Mouse (Mus musculus): ENCODE results near the gene Setd3. TPM values are rescaled to one million over a fixed set of nuclear protein-coding genes. Genes with fewer than 3 reads are reported as not detected.

Gene Setd3
- polyA plus RNA-seq, 1 experiment from 2014 or later: 90.8 TPM

DNA sequence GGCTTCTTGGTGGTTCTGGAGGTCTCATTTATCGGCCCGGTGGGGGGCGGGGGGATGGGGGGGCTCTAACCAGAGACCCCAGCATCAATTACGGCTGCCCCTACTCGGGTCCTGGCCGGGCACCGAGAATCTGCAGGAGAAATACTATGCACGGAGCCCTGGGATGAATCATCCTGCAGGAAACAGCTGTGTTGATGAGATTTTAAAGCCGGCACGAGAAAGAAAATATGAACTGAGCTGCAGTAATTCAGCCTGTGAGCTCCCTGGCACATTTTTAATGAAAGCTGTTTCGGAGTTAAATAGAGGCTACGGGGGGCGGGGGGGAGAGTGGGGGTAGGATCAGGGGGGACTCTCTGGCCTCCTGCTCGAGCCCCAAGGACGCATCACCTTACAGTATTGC, 40.0 kb upstream of the Setd3 start:
- H3K4me2 ChIP-seq (ENCODE audit: low read depth, low read length): no peak overlapping the region
- H3K4me1 ChIP-seq (ENCODE audit: control insufficient read depth, insufficient read depth, low read length): peaks cover 38% of the 10 kb centered on the region
- 46% methylated on average over 15 of the region's 15 CpGs for WGBS

DNA sequence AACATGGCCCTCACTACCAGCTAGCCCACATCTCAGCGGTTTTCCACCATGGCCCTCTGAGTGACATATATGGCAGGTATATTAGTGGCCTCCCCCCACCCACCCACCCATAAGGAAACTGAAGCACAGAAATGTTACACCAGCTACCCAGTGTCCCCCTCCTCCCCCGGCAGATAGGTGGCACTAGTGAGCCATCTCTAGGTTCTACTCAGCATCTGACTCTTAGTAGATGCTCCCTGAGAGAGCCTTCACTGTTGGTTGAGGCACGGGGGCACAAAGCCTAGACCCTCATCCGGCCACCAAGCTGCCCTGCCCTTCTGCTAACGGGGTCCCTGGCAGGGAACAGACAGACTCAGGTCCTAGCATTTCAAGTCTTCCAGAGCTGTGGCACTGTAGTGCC, 38.5 kb upstream of the Setd3 start:
- H3K27me3 ChIP-seq (replicated peaks; ENCODE audit: control insufficient read depth, insufficient read depth, low read length): no peaks in the 10 kb centered on the region
- 72% methylated on average over 5 of the region's 5 CpGs for WGBS
- no peak overlapping the region for H3K27ac ChIP-seq (ENCODE audit: low read length)
- no peaks in the 10 kb centered on the region for H3K36me3 ChIP-seq (ENCODE audit: control insufficient read depth, insufficient read depth, low read length)
- H3K4me2 ChIP-seq (ENCODE audit: low read depth, low read length): no peak overlapping the region
- no peak overlapping the region for H3K9ac ChIP-seq (ENCODE audit: low read depth, low read length)
- no peaks in the 10 kb centered on the region for H3K9me3 ChIP-seq (ENCODE audit: control insufficient read depth, low read length)
- H3K4me3 ChIP-seq (ENCODE audit: low read length): no peak overlapping the region
- no peak for ATAC-seq
- H3K4me1 ChIP-seq (ENCODE audit: control insufficient read depth, insufficient read depth, low read length): peaks cover 39% of the 10 kb centered on the region

More for the DNA sequence above, 40.0 kb upstream of the Setd3 start:
- no peaks in the 10 kb centered on the region for H3K36me3 ChIP-seq (ENCODE audit: control insufficient read depth, insufficient read depth, low read length)
- no peak overlapping the region for H3K4me3 ChIP-seq (ENCODE audit: low read length)
- peak overlapping the region; percentile 44 for H3K27ac ChIP-seq (ENCODE audit: low read length)
- peak overlapping the region; percentile 57 for H3K9ac ChIP-seq (ENCODE audit: low read depth, low read length)
- no peak for ATAC-seq
- no peaks in the 10 kb centered on the region for H3K27me3 ChIP-seq (replicated peaks; ENCODE audit: control insufficient read depth, insufficient read depth, low read length)
- no peaks in the 10 kb centered on the region for H3K9me3 ChIP-seq (ENCODE audit: control insufficient read depth, low read length)

DNA sequence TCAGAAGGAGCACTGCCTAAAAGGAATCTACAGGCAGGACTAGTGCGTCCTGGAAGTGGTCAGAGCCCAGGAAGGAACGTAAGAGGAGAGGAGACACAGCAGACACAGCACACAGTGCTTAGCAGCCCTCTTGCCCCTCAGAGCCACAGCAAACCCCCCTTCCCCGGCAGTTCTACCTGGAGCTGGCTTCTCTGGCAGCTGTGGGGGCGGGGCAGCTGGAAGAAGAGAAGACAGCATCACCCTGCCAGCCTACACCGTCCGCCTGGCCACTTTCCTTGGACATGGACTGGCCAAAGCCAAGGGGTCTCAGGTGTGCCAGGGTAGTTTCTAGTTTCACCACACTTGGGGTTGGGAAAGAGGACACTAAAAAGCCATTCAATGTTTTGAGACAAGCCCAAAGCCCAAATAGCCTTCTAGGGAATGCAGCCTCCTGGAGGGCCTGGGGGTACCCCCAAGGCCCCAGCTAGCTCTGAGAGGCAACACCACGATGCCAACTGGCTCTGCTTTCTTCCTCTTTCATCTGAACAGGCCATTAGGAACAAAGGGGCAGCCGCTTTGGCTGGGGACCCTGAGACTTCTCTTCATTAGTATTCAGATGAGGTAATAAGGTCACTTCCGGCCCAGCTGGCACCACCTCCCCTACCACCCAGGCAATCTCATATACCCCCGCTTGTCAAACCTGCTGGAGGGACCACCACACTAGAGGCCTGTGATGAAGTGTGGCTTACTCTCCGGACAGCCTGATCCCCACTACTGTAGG, 37.7 kb upstream of the Setd3 start:
- H3K4me1 ChIP-seq (ENCODE audit: control insufficient read depth, insufficient read depth, low read length): peaks cover 46% of the 10 kb centered on the region

DNA sequence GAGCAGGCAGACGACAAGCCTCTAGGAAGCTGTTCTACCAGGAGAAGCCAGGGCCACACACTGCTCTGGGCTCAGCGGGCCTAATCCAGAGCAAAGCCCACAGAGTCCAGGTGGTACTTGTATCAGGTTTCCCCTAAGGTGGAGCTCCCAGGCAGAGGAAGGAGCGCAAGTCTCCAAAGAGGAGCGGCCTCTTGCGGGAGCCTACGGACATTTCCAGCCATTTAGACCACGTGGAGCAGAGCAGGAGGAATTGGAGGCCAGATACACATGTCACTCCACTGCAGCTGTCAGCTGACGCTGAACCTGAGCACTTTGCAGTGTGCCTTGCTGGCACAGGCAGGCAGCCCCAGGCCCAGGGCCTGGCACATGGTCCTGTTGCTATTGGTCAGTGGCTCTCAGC, 36.0 kb upstream of the Setd3 start:
- no peak overlapping the region for H3K4me2 ChIP-seq (ENCODE audit: low read depth, low read length)
- H3K9ac ChIP-seq (ENCODE audit: low read depth, low read length): no peak overlapping the region
- ATAC-seq: no peak
- no peak overlapping the region for H3K27ac ChIP-seq (ENCODE audit: low read length)
- H3K4me3 ChIP-seq (ENCODE audit: low read length): no peak overlapping the region
- H3K9me3 ChIP-seq (ENCODE audit: control insufficient read depth, low read length): no peaks in the 10 kb centered on the region
- peaks cover 37% of the 10 kb centered on the region for H3K4me1 ChIP-seq (ENCODE audit: control insufficient read depth, insufficient read depth, low read length)
- no peaks in the 10 kb centered on the region for H3K36me3 ChIP-seq (ENCODE audit: control insufficient read depth, insufficient read depth, low read length)
- no peaks in the 10 kb centered on the region for H3K27me3 ChIP-seq (replicated peaks; ENCODE audit: control insufficient read depth, insufficient read depth, low read length)
- WGBS: 54% methylated on average over 8 of the region's 8 CpGs

More for the DNA sequence above, 37.7 kb upstream of the Setd3 start:
- no peak for ATAC-seq
- Histone ChIP-seq H3K4me2 (ENCODE audit: low read depth, low read length) (no peak overlapping the region), H3K27me3 (replicated peaks; ENCODE audit: control insufficient read depth, insufficient read depth, low read length) (no peaks in the 10 kb centered on the region), H3K27ac (ENCODE audit: low read length) (no peak overlapping the region), H3K36me3 (ENCODE audit: control insufficient read depth, insufficient read depth, low read length) (no peaks in the 10 kb centered on the region), H3K9ac (ENCODE audit: low read depth, low read length) (0 out of 2 replicates have a peak overlapping the region, but pooled peaks have one; percentile 10), H3K9me3 (ENCODE audit: control insufficient read depth, low read length) (no peaks in the 10 kb centered on the region), H3K4me3 (ENCODE audit: low read length) (no peak overlapping the region)
- WGBS: 83% methylated on average over 11 of the region's 11 CpGs

DNA sequence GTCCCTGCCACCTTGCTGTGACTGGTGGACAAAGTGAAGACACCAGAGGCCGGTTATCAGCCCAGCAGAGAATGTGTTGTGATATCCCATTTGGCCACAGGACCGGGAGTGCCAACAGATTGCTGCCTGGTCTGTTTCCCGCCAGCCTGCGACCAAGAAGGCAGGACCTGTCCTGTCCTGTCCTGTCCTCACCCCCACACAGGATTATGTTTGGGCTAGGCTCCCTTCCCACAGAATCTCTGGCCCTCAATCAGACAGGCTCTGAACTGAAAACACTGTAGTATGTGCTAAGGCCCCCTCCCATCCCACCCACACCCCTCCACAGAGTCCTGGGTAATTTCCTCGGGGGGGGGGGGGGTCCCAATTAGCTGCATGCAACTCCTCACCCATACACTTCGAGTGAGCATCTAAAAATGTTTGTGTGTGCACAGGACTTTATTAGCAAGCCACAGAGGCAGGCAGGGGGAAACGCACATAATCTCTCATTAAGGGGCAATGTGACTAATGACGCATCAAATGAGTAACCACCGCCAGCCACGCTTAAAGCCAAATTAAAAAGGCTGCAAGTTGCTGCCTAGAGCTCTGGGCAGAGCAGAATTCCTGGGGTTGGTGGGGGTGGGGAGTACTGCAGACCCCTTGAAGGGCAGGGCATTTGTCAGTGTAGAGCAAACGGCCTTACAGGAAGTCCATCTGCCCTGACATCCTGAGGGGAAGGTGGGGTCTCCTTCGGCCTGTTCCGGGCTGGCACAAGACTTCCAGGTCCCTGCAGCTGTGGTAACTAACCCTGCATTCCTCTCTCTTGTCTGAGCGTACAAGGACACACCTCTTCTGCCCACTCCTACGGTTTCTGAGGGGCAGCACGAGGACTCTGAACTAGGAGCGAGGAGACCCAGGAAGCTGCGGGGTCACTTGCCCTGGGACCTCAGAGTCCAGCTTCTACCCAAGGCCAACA, 34.3 kb upstream of the Setd3 start:
- H3K36me3 ChIP-seq (ENCODE audit: control insufficient read depth, insufficient read depth, low read length): no peaks in the 10 kb centered on the region
- peaks cover 20% of the 10 kb centered on the region for H3K4me1 ChIP-seq (ENCODE audit: control insufficient read depth, insufficient read depth, low read length)
- no peak for ATAC-seq
- H3K4me2 ChIP-seq (ENCODE audit: low read depth, low read length): no peak overlapping the region
- H3K9ac ChIP-seq (ENCODE audit: low read depth, low read length): no peak overlapping the region
- H3K9me3 ChIP-seq (ENCODE audit: control insufficient read depth, low read length): no peaks in the 10 kb centered on the region
- no peak overlapping the region for H3K4me3 ChIP-seq (ENCODE audit: low read length)
- no peak overlapping the region for H3K27ac ChIP-seq (ENCODE audit: low read length)
- H3K27me3 ChIP-seq (replicated peaks; ENCODE audit: control insufficient read depth, insufficient read depth, low read length): no peaks in the 10 kb centered on the region
- WGBS: 58% methylated on average over 18 of the region's 18 CpGs

DNA sequence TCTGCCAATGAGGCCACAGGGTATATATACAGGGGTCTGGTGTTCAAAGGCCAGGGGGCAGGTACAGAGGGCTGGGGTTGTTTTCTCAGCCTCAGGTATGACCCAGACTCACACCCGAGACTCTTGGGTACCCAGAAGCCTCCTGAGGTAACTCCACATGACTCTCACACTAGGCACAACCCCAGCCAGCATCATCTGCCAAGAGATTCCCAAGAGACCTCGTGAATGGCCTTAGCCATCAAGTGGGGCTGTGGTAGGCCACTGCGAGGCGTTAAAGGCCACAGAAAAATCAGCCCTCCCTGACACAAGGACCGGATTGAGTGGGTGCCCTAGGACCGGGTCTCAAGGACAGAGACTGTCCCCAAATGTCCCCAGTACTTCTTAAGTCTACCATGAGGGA, 33.4 kb upstream of the Setd3 start:
- Histone ChIP-seq H3K4me3 (ENCODE audit: low read length) (no peak overlapping the region), H3K9me3 (ENCODE audit: control insufficient read depth, low read length) (no peaks in the 10 kb centered on the region), H3K9ac (ENCODE audit: low read depth, low read length) (no peak overlapping the region), H3K27me3 (replicated peaks; ENCODE audit: control insufficient read depth, insufficient read depth, low read length) (no peaks in the 10 kb centered on the region), H3K4me2 (ENCODE audit: low read depth, low read length) (no peak overlapping the region), H3K27ac (ENCODE audit: low read length) (no peak overlapping the region), H3K36me3 (ENCODE audit: control insufficient read depth, insufficient read depth, low read length) (no peaks in the 10 kb centered on the region), H3K4me1 (ENCODE audit: control insufficient read depth, insufficient read depth, low read length) (peaks cover 19% of the 10 kb centered on the region; the same call in 1 of the 2 replicates)
- WGBS: 83% methylated on average over 6 of the region's 6 CpGs
- ATAC-seq: no peak

DNA sequence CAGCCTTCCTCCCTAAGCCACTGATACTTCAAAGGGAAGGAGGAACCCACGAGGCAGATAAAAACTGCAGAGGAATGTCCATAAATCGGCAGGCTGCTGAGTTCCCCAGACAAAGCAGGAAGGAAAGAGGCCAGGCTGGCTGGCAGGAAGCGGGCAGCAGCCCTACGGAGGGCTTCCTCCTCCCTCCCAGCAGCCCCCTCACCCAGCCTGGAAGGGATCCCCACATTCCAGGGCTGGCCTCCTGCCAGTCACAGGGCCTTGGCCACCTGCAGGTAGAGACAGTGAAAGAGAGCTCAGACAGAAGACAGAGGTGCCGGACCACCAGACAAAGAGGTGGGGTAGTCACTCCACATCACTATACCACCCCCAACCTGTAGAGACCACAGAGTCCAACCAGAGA, 33.0 kb upstream of the Setd3 start:
- Histone ChIP-seq H3K4me1 (ENCODE audit: control insufficient read depth, insufficient read depth, low read length) (peaks cover 19% of the 10 kb centered on the region; the same call in 1 of the 2 replicates), H3K36me3 (ENCODE audit: control insufficient read depth, insufficient read depth, low read length) (no peaks in the 10 kb centered on the region), H3K9me3 (ENCODE audit: control insufficient read depth, low read length) (no peaks in the 10 kb centered on the region), H3K27me3 (replicated peaks; ENCODE audit: control insufficient read depth, insufficient read depth, low read length) (no peaks in the 10 kb centered on the region), H3K27ac (ENCODE audit: low read length) (no peak overlapping the region), H3K9ac (ENCODE audit: low read depth, low read length) (no peak overlapping the region), H3K4me3 (ENCODE audit: low read length) (no peak overlapping the region), H3K4me2 (ENCODE audit: low read depth, low read length) (no peak overlapping the region)
- 33% methylated on average over 5 of the region's 5 CpGs for WGBS
- no peak for ATAC-seq

DNA sequence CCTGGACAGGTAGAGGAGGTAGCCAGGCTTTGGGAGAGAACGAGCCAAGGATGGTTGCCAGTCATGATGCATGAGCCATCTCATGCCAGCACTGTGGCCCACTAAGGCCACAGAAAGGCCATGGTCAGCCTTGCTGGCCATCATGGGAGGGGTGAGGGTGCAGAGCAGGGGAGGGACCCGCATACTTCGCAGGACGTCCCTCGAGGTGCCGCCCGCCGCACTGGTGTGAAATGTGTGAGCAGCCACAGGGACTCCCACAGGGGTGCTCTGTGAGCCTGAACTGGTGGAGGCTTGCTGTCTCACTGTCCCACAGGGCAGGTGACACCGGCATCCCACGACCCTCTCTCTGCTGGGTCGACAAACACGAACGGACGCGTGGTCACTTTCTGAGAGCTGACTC, 31.5 kb upstream of the Setd3 start:
- no peak for ATAC-seq
- H3K4me1 ChIP-seq (ENCODE audit: control insufficient read depth, insufficient read depth, low read length): peaks cover 19% of the 10 kb centered on the region; the same call in 1 of the 2 replicates

DNA sequence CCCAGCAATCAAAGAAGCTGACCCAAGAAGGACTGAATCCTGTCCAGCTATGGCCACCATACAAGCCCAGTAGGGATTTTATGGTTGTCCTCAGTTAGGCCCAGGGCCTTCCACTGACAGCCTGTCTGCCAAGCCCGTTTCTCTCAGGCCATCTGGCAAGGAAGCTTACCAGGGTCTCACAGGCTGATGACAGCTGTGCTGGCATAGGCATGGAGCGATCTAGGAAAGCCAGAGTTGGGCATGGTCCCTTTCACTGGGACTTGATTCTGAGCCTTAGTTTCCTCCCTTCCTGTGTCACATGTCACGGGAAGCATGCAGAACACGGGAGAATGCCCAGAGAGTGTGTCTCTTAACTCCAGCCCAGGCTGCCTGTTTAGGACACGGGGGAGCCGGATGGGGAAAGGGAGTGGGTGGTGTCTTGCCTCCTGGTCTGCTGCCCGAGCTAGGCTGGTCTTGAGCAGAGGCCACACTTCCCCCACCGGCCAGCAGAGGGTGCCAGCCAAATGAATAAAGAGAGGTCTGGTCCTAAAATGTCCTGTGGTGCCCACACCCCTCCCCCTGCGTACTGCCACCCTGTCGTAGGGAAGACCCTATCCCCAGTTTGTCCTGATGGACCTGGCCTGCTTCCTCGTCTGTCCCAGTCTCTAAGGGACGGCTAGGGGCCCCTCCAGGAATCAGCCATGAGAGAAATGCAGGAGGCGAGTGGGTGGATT, 29.8 kb upstream of the Setd3 start:
- 32% methylated on average over 13 of the region's 13 CpGs for WGBS
- Histone ChIP-seq H3K9me3 (ENCODE audit: control insufficient read depth, low read length) (no peaks in the 10 kb centered on the region), H3K4me2 (ENCODE audit: low read depth, low read length) (no peak overlapping the region), H3K27ac (ENCODE audit: low read length) (no peak overlapping the region), H3K27me3 (replicated peaks; ENCODE audit: control insufficient read depth, insufficient read depth, low read length) (no peaks in the 10 kb centered on the region), H3K4me3 (ENCODE audit: low read length) (no peak overlapping the region), H3K36me3 (ENCODE audit: control insufficient read depth, insufficient read depth, low read length) (peaks cover 4% of the 10 kb centered on the region; the same call in 1 of the 2 replicates), H3K9ac (ENCODE audit: low read depth, low read length) (no peak overlapping the region), H3K4me1 (ENCODE audit: control insufficient read depth, insufficient read depth, low read length) (peaks cover 15% of the 10 kb centered on the region; the same call in 1 of the 2 replicates)
- ATAC-seq: peak; percentile 16; the same call in 1 of the 2 replicates

More for the DNA sequence above, 31.5 kb upstream of the Setd3 start:
- H3K9ac ChIP-seq (ENCODE audit: low read depth, low read length): no peak overlapping the region
- no peaks in the 10 kb centered on the region for H3K36me3 ChIP-seq (ENCODE audit: control insufficient read depth, insufficient read depth, low read length)
- WGBS: 88% methylated on average over 15 of the region's 15 CpGs
- H3K4me3 ChIP-seq (ENCODE audit: low read length): no peak overlapping the region
- no peaks in the 10 kb centered on the region for H3K9me3 ChIP-seq (ENCODE audit: control insufficient read depth, low read length)
- no peaks in the 10 kb centered on the region for H3K27me3 ChIP-seq (replicated peaks; ENCODE audit: control insufficient read depth, insufficient read depth, low read length)
- no peak overlapping the region for H3K27ac ChIP-seq (ENCODE audit: low read length)
- H3K4me2 ChIP-seq (ENCODE audit: low read depth, low read length): no peak overlapping the region
